ENCODE assay signal across 17 mouse cellular contexts in the genomic region with DNA sequence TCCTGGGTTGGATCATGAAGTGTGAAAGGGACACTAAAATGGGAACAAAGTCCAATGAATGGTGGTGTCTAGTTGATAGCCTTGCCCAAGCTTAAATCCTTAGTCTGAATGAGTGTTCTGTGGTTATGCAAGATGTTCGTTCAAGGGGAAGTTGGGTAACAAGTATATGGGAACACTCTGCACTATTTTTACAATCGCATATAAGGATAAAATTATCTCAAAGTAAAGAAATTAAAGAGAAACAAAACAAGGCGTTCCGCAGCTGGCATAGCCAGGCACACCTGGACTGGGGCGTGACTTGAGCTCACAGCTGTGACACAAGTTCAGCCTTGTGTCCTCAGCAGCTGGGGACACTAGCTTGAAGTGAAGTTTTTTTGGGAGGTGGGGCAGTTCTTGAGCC. TPM values are rescaled to one million over a fixed set of nuclear protein-coding genes. Genes with fewer than 3 reads are reported as not detected.
DNase-seq lines count a peak whose midpoint lies in the region; ATAC-seq lines count a peak whose summit lies in the region.
"Had no signal": no experiment of that assay in that cellular context is flagged by ENCODE, and none has a peak within 500 bp of the region (broad histone marks: within the 10 kb centered on the region; RNA-seq: fewer than 3 reads in every experiment).

No protein-coding gene starts in this region.

- no peaks in the 10 kb centered on the region for H3K27me3 ChIP-seq in heart, embryonic 11.5 days (ENCODE audit: control insufficient read depth, insufficient read depth, low read length)
- no peaks in the 10 kb centered on the region for H3K27me3 ChIP-seq in hindbrain, embryonic 14.5 days (ENCODE audit: control insufficient read depth, insufficient read depth, low read length)
- H3K27me3 ChIP-seq: embryonic facial prominence, embryonic 13.5 days; liver, embryonic 13.5 days had no signal

- no peak for ATAC-seq in heart, embryonic 11.5 days (replicated peaks; ENCODE audit: insufficient number of reproducible peaks, low FRiP score, low TSS enrichment)
- ATAC-seq in common myeloid progenitor, adult 5-6 weeks (replicated peaks; ENCODE audit: low read depth, poor library complexity, severe bottlenecking), result peak; percentile 91
- ATAC-seq in hindbrain, embryonic 14.5 days (ENCODE audit: low FRiP score), result no peak
- ATAC-seq: forebrain, embryonic 14.5 days; Patski had no signal

- H3K36me3 ChIP-seq in heart, embryonic 11.5 days (ENCODE audit: control insufficient read depth, insufficient read depth, low read length), result no peaks in the 10 kb centered on the region
- H3K36me3 ChIP-seq in hindbrain, embryonic 14.5 days (replicated peaks; ENCODE audit: control insufficient read depth, insufficient read depth), result no peaks in the 10 kb centered on the region
- H3K36me3 ChIP-seq: embryonic facial prominence, embryonic 13.5 days; liver, embryonic 13.5 days had no signal

- H3K27ac ChIP-seq in heart, embryonic 11.5 days (ENCODE audit: low read depth, low read length), result no peak overlapping the region
- H3K27ac ChIP-seq in hindbrain, embryonic 14.5 days, result no peak overlapping the region
- H3K27ac ChIP-seq: embryonic facial prominence, embryonic 13.5 days; heart, adult 2 months; left cerebral cortex, adult 2 months; liver, embryonic 13.5 days had no signal

- H3K9me3 ChIP-seq in heart, embryonic 11.5 days (replicated peaks; ENCODE audit: control insufficient read depth, low read length), result no peaks in the 10 kb centered on the region
- no peaks in the 10 kb centered on the region for H3K9me3 ChIP-seq in hindbrain, embryonic 14.5 days (ENCODE audit: control insufficient read depth, low read length)
- H3K9me3 ChIP-seq: embryonic facial prominence, embryonic 13.5 days; liver, embryonic 13.5 days had no signal

- no peaks in the 10 kb centered on the region for H3K4me1 ChIP-seq in heart, embryonic 11.5 days (ENCODE audit: control insufficient read depth, insufficient read depth, low read length)
- H3K4me1 ChIP-seq in hindbrain, embryonic 14.5 days (replicated peaks; ENCODE audit: control insufficient read depth, insufficient read depth, low read length), result no peaks in the 10 kb centered on the region
- H3K4me1 ChIP-seq: embryonic facial prominence, embryonic 13.5 days; liver, embryonic 13.5 days had no signal

- no peak overlapping the region for H3K9ac ChIP-seq in heart, embryonic 11.5 days (ENCODE audit: low read depth, low read length)
- no peak overlapping the region for H3K9ac ChIP-seq in hindbrain, embryonic 14.5 days
- H3K9ac ChIP-seq: embryonic facial prominence, embryonic 13.5 days; liver, embryonic 13.5 days had no signal

- intact Hi-C loops in heart, postnatal 10 days (cut with DNase I), result no loop called here

- H3K4me3 ChIP-seq in heart, embryonic 11.5 days (ENCODE audit: low read depth, low read length), result no peak overlapping the region
- H3K4me3 ChIP-seq in hindbrain, embryonic 14.5 days (replicated peaks; ENCODE audit: low read length), result no peak overlapping the region
- H3K4me3 ChIP-seq: embryonic facial prominence, embryonic 13.5 days; heart, adult 2 months; left cerebral cortex, adult 2 months; liver, embryonic 13.5 days had no signal

- no peak overlapping the region for H3K4me2 ChIP-seq in heart, embryonic 11.5 days
- H3K4me2 ChIP-seq in hindbrain, embryonic 14.5 days (replicated peaks), result no peak overlapping the region
- H3K4me2 ChIP-seq: embryonic facial prominence, embryonic 13.5 days; liver, embryonic 13.5 days had no signal

- WGBS in heart, embryonic 11.5 days (ENCODE audit: insufficient replicate concordance), result 84% methylated on average over 5 of the region's 5 CpGs
- 96% methylated on average over 5 of the region's 5 CpGs for WGBS in hindbrain, embryonic 14.5 days

- peak; percentile 32 to 33 for DNase-seq in heart, postnatal 10 days
- DNase-seq in lung, postnatal 25 days (ENCODE audit: low spot score), result peak; percentile 23
- DNase-seq in thymus, postnatal 10 days (ENCODE audit: low spot score in 2 of 2), result peak; percentile 12 to 13
- DNase-seq in adrenal gland, postnatal 4 days (ENCODE audit: low spot score in 2 of 2), result no peak
- no peak for DNase-seq in cerebellum, postnatal 25 days
- no peak for DNase-seq in hindbrain, embryonic 14.5 days (ENCODE audit: low spot score)
- DNase-seq: adrenal gland, postnatal 14 days; cerebellum, adult 8-10 months; kidney, postnatal 25 days; liver, embryonic 13.5 days had no signal

RNA-seq across cellular contexts. Expression of a gene that starts 42.5 kb away (rescaled TPM):
- total RNA-seq in heart, postnatal 10 days (2021), result 100 to 1,000 TPM; 141 to 147 TPM
- polyA plus RNA-seq in heart, embryonic 11.5 days (2014; fragmentation: Nextera tagmentation; extraction: Ambion mirVana), result 243 and 280 TPM in 2 replicates
- 258 and 298 TPM in 2 replicates for total RNA-seq in common myeloid progenitor, adult 5-6 weeks (2017)
- 100 to 1,000 TPM; 216 to 227 TPM for total RNA-seq in adrenal gland, postnatal 4 days (2021)
- 264 and 278 TPM in 2 replicates for polyA plus RNA-seq in hindbrain, embryonic 14.5 days (2014; fragmentation: Nextera tagmentation; extraction: Ambion mirVana)

Comparison
In these comparisons a context has a peak if more than half of its experiments do, and no peak if none do; other contexts are left out.
1. DNase-seq: peak in heart, postnatal 10 days (2 of 2), lung, postnatal 25 days (single experiment) and thymus, postnatal 10 days (2 of 2); none in adrenal gland, postnatal 4 days (0 of 2), cerebellum, postnatal 25 days (0 of 2) and hindbrain, embryonic 14.5 days (single experiment).